Mouse (Mus musculus) central nervous system, embryonic 14 days (tissue): ENCODE measurements around the gene Pald1. TPM values are rescaled to one million over a fixed set of nuclear protein-coding genes. Genes with fewer than 3 reads are reported as not detected.

Experiments
- polyA plus RNA-seq: library from polyadenylated mRNA; depleted of rRNA; stranded (reverse); fragments of >200 nt; gene quantifications from 2 replicates; pipeline ENCODE4 v1.2.3, GENCODE M21; 2012; rRNA removed

Gene Pald1
- polyA plus RNA-seq = 21.6 and 26.5 TPM in 2 replicates

GRCm38 (mm10) chr10:61383021-61383714 is at the start of gene Pald1:
Gene Pald1 (minus strand): TSS chr10:61383530.

GRCm38 (mm10) chr10:61417672-61418071 is 34.3 kb upstream of the Pald1 start, which contains the start of gene Nodal:
Gene Nodal (plus strand): TSS chr10:61417972.

GRCm38 (mm10) chr10:61297477-61297876 is 85.9 kb downstream of the Pald1 start, which contains the start of gene Prf1:
Gene Prf1 (plus strand): TSS chr10:61297833.

DNA sequence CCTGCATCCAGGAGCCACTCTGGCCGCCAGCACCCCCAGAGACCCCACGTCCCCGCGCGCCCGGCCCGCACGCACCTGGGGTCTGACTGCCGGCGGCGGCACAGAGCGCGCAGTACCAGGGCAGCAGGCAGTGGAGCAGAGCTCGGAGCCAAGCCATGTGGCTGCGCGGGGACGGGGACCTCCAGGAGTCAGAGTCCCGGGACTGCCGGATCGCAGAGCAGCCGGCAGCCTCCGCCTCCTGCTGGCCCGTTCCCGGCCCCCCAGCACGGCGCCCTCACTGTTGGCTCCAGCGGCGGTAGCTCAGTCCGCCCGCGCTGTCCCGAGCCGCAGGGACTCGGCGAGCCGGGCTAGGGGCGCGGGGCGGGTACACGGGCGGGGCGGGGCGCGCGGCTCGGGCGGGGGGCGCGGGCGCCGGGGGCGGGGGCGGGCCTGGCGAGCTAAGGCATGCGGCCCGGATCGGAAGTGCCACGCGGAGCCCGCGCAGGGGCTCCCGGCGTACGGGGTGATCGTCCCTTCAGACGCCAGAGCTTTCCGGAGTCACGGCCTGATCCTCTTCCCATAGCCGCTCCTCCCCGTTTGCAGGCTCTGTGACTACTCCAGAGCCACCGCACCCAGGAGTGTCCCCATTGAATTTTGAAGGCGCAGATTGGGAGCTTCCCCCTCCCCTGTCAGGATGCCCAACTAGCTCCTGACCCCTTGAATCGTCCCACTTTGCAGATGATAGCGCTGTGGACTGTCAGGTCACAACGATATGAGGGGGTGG is 110.1 kb downstream of the Pald1 start, which contains the start of gene Adamts14:
Gene Adamts14 (minus strand): TSS at position 358 of the 763 bp plus-strand sequence.

Other genes starting within 250 kb of the Pald1 start
- 58.2 and 61.7 TPM in 2 replicates for gene Sgpl1, start 235.8 kb downstream of the Pald1 start, polyA plus RNA-seq
- gene Tbata, start 211.6 kb downstream of the Pald1 start, polyA plus RNA-seq = 0.33 and 1.0 TPM in 2 replicates
- gene Adamts14, start 110.1 kb downstream of the Pald1 start, polyA plus RNA-seq = 1.0 and 3.2 TPM in 2 replicates
- gene Prf1, start 85.7 kb downstream of the Pald1 start, polyA plus RNA-seq = not detected in 2 replicates
- 0.06 and 0.10 TPM in 2 replicates for gene Nodal, start 34.4 kb upstream of the Pald1 start, polyA plus RNA-seq
- 57.4 and 65.0 TPM in 2 replicates for gene Eif4ebp2, start 69.1 kb upstream of the Pald1 start, polyA plus RNA-seq
- 19.3 and 21.8 TPM in 2 replicates for gene Lrrc20, start 92.3 kb upstream of the Pald1 start, polyA plus RNA-seq
- gene Npffr1, start 212.0 kb upstream of the Pald1 start, polyA plus RNA-seq = 0.42 and 0.46 TPM in 2 replicates